Mouse (Mus musculus) megakaryocyte, embryonic 14.5 days (primary cell): ENCODE results near the gene Mlh3.

Source experiments
- FLI1 ChIP-seq: IDR thresholded peaks from 2 replicates; pipeline ENCODE4 v1.6.1; 2012; ENCODE audit warnings: low read length, inconsistent platforms, mixed read lengths
- GATA1 ChIP-seq: IDR thresholded peaks from 3 replicates; pipeline ENCODE4 v1.6.1; 2012; ENCODE audit warnings: mixed read lengths, low read length, inconsistent platforms, borderline replicate concordance

GRCm38 (mm10) chr12:85201830-85202147 is 68.6 kb downstream of the Mlh3 start:
- TF ChIP-seq FLI1 (no peak), GATA1 (no peak)
